Mouse (Mus musculus): Measurements from ENCODE around the gene Myl3. TPM values are rescaled to one million over a fixed set of nuclear protein-coding genes. Genes with fewer than 3 reads are reported as not detected.

Gene Myl3
- polyA plus RNA-seq, 1 experiment from 2014 or later = 3.8 TPM

DNA sequence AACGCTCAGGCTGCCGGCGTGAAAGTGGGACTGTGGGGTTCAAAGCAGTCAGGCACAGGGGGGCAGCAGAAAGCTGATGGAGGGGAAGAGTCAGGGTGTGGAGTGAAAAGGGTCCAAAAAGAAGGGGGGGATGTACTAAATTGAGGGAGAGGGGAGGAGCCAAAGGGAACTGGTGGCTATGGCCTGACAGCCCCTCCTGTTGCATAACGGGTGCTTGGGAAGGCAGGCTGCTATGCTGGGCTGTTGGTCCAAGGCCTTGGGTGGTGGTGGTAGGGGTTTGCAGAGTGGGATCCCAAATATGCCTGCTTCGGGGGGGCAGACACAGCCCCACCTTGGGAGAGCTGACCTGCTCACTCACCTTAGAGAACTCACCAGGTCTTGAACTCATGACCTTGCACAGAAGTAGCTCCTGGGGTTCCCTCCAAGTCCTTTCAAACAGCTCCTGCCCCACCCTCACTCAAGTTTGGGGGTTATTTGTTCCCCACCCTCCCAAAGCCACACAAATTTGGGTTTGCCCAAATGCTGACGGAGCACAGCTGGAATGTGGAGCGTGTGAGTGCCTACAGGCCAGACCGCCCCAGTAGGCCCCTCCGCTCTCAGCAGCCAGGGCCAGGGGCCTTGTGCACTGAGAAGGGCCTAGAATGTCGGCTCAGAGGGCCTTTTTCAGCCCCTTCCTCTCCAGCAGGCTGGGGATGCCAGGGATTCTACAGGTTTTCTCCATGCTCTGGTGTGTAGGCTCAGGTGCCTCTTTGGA is 33.8 kb downstream of the Myl3 start:
- no peak overlapping the region for H3K9ac ChIP-seq
- no peak overlapping the region for H3K27ac ChIP-seq (replicated peaks)
- WGBS = 81% methylated on average over 10 of the region's 10 CpGs
- no peak for ATAC-seq (ENCODE audit: low read depth)
- no peaks in the 10 kb centered on the region for H3K27me3 ChIP-seq
- no peaks in the 10 kb centered on the region for H3K36me3 ChIP-seq
- H3K4me3 ChIP-seq = no peak overlapping the region
- peaks cover 2% of the 10 kb centered on the region for H3K4me1 ChIP-seq (replicated peaks)
- H3K4me2 ChIP-seq = no peak overlapping the region
- H3K9me3 ChIP-seq = no peaks in the 10 kb centered on the region

DNA sequence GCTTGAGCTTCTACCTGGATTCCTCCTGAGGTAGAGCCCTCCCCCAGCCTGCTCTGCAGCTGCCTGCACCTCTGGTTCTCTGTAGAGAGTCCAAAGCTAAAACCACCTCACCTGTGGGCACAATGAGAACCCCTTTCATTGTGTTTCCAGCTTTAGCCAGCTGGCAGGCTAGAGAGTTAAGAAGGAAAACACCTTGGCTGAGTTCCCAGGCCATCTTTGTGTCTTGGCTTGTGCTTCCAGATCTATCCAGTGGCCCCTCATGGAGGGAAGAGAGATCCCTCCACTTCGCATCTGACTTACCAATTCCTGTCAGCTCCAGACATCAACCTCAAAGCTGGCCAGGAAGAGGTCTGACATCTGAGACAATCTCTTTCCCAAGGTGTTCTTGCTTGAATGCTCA is 36.4 kb downstream of the Myl3 start:
- Histone ChIP-seq H3K9ac (no peak overlapping the region), H3K4me3 (no peak overlapping the region), H3K4me2 (no peak overlapping the region), H3K9me3 (no peaks in the 10 kb centered on the region), H3K27me3 (no peaks in the 10 kb centered on the region), H3K4me1 (replicated peaks) (peaks cover 15% of the 10 kb centered on the region), H3K27ac (replicated peaks) (no peak overlapping the region), H3K36me3 (no peaks in the 10 kb centered on the region)
- WGBS = 88% methylated on average over 1 of the region's 1 CpGs
- no peak for ATAC-seq (ENCODE audit: low read depth)

DNA sequence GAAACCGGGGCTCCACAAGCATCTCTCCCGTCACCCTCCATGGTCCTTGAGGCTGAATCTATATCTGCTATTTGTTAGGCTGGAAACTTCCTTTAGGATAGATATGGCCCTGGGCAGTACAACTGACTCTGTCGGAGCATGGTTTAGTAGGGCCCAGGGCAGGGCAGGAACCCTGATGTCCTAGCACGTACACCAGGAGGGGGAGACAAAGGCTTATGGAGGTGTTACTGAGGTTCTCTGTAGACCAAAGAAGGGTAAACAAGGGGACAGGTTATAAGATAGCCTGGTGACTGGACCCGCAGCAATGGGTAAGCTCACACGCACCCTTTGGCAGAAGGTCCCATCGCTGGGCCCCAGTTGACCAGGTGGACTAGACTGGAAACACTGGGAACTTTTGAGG is 36.9 kb downstream of the Myl3 start:
- WGBS = 87% methylated on average over 7 of the region's 7 CpGs
- Histone ChIP-seq H3K27me3 (no peaks in the 10 kb centered on the region), H3K36me3 (no peaks in the 10 kb centered on the region), H3K9ac (no peak overlapping the region), H3K9me3 (no peaks in the 10 kb centered on the region), H3K4me3 (no peak overlapping the region), H3K4me1 (replicated peaks) (peaks cover 15% of the 10 kb centered on the region), H3K27ac (replicated peaks) (no peak overlapping the region), H3K4me2 (no peak overlapping the region)
- ATAC-seq (ENCODE audit: low read depth) = no peak

DNA sequence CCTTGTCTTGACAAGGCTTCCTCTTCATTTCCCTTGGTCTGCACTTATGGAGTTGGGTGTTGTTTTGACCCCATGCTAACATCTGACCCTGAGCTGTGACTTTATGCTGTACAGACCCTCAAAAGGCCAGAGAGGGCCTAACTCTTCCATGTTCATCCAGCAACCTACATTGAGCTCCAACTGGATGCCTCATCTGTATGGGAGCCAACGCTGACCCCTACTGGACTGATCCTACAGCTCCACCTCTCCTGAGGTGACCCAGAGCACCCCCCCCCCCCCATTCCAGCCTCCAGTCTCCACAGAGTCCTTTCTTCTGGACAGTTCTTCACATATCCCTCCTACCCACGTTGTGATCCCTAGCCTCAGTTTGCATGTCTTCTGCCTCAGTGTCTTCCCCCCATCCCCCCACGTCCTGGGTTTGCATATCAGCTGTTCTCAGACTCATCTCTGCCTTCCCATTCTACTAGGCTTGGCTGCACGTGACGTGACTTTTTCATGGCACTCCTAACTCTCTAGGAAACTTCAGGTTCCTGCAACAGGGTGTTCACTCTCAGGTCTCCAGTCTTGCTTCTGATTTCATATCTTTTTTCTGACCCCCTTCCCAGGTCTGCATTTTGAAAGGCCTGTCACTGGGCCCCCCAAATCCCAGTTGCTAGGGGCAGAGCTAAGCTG is 37.7 kb downstream of the Myl3 start:
- no peaks in the 10 kb centered on the region for H3K36me3 ChIP-seq
- H3K9ac ChIP-seq = no peak overlapping the region
- H3K27me3 ChIP-seq = no peaks in the 10 kb centered on the region
- 59% methylated on average over 5 of the region's 5 CpGs for WGBS
- no peaks in the 10 kb centered on the region for H3K9me3 ChIP-seq
- no peak overlapping the region for H3K4me2 ChIP-seq
- no peak overlapping the region for H3K4me3 ChIP-seq
- H3K27ac ChIP-seq (replicated peaks) = no peak overlapping the region
- no peak for ATAC-seq (ENCODE audit: low read depth)
- peaks cover 15% of the 10 kb centered on the region for H3K4me1 ChIP-seq (replicated peaks)

DNA sequence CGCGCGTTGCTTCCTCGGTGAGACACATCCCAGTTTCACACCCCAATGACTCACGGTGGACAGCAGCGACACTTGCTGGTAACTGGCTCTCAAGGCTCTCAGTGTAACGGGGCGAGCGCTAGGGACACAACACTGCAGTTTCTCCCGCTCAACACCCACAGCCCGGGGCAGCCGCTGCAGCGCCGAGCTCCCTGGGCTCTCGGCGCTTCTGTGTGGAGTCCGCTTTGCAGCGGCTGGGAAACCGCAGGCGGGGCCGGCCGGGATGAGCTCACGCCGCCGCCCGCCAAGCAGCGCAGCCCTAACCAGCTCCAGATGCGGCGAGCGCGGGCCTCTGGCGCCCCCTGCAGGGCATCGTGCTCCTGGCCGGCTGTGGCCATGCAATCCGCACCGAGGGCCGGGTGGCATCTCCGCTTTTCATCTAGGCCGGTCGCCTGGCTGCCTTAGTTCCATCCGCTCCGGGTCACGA is 39.6 kb downstream of the Myl3 start:
- under 1% methylated on average over 36 of the region's 43 CpGs for WGBS
- Histone ChIP-seq H3K27me3 (no peaks in the 10 kb centered on the region), H3K27ac (replicated peaks) (peak overlapping the region; percentile 81), H3K9ac (peak overlapping the region; percentile 83), H3K4me2 (peak overlapping the region; percentile 69), H3K9me3 (no peaks in the 10 kb centered on the region), H3K36me3 (no peaks in the 10 kb centered on the region), H3K4me3 (peak overlapping the region; percentile 50), H3K4me1 (replicated peaks) (peaks cover 15% of the 10 kb centered on the region)
- ATAC-seq (ENCODE audit: low read depth) = peak; percentile 97

DNA sequence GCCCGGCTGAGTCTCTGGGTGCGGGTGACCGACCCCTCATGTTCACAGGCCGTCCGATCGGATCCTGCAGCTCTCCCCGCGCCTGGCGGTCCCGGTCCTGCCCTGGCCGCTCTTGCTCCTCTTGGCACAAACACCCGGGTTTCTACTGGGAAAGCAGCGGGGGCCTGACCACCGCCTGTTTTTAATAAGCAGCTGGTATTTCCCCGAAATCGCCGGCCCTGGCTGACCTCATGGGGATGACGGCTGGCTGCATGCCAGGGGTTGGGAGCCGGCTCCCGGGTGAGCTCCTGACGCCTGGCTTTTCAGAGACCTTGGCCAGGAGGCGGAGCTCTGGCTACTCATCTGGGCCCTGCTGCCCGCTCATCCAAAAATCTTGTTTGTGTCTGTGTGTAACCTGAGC is 40.1 kb downstream of the Myl3 start:
- Histone ChIP-seq H3K9ac (peak overlapping the region; percentile 83), H3K9me3 (no peaks in the 10 kb centered on the region), H3K27me3 (no peaks in the 10 kb centered on the region), H3K36me3 (no peaks in the 10 kb centered on the region), H3K27ac (replicated peaks) (peak overlapping the region; percentile 81), H3K4me1 (replicated peaks) (peaks cover 15% of the 10 kb centered on the region), H3K4me2 (peak overlapping the region; percentile 69), H3K4me3 (peak overlapping the region; percentile 50)
- 1% methylated on average over 23 of the region's 23 CpGs for WGBS
- peak; percentile 70 for ATAC-seq (ENCODE audit: low read depth)

DNA sequence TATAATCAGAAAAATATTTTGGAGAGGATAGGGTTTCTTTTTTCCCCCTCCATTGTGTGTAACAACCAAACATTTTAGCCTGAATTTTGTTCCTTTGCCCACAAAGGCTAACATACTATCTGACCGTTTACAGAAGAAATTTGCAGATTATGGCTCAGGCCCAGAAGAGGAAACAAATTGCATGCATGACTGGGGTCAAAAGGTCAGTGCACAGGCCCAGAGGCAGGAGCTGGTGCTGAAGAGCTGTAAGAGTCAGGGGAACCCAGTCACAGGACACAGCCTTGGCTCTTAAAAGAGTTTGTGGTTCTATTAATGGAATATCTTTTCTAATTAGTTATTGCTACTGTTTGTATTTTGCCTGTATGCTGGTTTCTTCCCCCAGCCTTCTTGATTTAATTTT is 42.0 kb downstream of the Myl3 start:
- Histone ChIP-seq H3K27me3 (no peaks in the 10 kb centered on the region), H3K4me3 (no peak overlapping the region), H3K4me1 (replicated peaks) (peaks cover 15% of the 10 kb centered on the region), H3K9ac (no peak overlapping the region), H3K36me3 (no peaks in the 10 kb centered on the region), H3K27ac (replicated peaks) (no peak overlapping the region), H3K9me3 (no peaks in the 10 kb centered on the region), H3K4me2 (no peak overlapping the region)
- WGBS = 32% methylated on average over 1 of the region's 1 CpGs
- ATAC-seq (ENCODE audit: low read depth) = no peak

DNA sequence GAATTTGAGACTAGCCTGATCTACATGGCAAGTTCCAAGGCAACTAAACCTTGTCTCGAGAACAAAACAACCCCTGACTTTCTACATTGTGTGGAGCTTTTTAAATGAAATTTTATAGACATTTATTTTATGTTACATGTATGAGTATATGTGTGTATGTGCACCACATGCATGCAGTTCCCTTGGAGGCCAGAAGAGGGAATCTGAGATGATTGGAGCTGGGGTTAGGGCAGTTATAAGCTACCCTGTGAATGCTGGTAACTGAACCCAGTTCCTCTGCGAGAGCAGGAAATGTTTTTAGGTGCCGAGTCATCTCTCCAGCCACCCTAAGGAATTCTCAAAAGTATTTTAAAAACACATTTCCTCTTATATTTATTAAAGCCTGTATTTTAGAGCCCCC is 46.5 kb downstream of the Myl3 start:
- ATAC-seq (ENCODE audit: low read depth) = no peak
- H3K4me1 ChIP-seq (replicated peaks) = no peaks in the 10 kb centered on the region
- H3K4me2 ChIP-seq = no peak overlapping the region
- no peaks in the 10 kb centered on the region for H3K9me3 ChIP-seq
- WGBS = 89% methylated on average over 3 of the region's 3 CpGs
- no peak overlapping the region for H3K27ac ChIP-seq (replicated peaks)
- no peak overlapping the region for H3K4me3 ChIP-seq
- no peak overlapping the region for H3K9ac ChIP-seq
- H3K27me3 ChIP-seq = no peaks in the 10 kb centered on the region
- H3K36me3 ChIP-seq = no peaks in the 10 kb centered on the region

DNA sequence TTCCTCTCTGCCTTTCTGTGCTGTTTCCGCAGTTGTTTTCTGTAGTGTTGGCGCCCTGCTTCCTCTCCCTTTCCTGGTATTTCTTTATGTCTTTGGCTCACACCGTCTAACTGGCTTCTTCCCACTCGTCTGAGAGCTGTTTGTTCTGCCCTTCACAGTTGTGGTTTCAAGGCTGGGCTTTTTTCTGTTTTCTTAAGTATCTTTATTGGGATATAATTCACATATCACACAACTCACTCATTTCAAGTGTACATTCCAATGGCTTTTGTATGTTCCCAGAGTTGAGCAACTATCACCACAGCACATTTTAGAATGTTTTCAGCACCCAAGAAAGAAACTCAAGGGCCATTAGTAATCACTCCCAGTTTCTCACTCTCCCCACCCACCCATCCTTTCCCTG is 48.8 kb downstream of the Myl3 start:
- Histone ChIP-seq H3K4me3 (no peak overlapping the region), H3K36me3 (no peaks in the 10 kb centered on the region), H3K9me3 (no peaks in the 10 kb centered on the region), H3K9ac (no peak overlapping the region), H3K27ac (replicated peaks) (no peak overlapping the region), H3K4me2 (no peak overlapping the region), H3K4me1 (replicated peaks) (no peaks in the 10 kb centered on the region), H3K27me3 (no peaks in the 10 kb centered on the region)
- 73% methylated on average over 4 of the region's 4 CpGs for whole genome bisulfite sequencing
- ATAC-seq (ENCODE audit: low read depth) = no peak

DNA sequence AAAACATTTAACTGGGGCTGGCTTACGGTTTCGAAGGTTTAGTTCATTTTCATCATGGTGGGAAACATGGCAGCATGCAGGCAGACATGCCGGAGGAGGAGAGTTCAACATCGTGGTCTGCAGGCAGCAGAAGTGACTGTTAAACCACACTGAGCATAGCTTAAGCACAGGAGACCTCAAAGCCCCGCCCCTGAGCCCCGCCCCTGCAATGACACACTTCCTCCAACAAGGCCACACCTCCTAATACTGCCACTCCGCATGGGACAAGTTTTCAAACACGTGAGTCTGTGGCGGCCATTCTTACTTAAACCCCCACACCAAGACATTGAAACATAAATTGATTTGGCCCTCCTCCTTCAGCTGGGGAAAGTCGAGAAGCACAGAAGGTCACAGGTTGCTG is 55.4 kb downstream of the Myl3 start:
- no peak overlapping the region for H3K27ac ChIP-seq (replicated peaks)
- ATAC-seq (ENCODE audit: low read depth) = no peak
- no peaks in the 10 kb centered on the region for H3K4me1 ChIP-seq (replicated peaks)
- WGBS = 82% methylated on average over 10 of the region's 10 CpGs
- no peaks in the 10 kb centered on the region for H3K27me3 ChIP-seq
- H3K4me3 ChIP-seq = no peak overlapping the region
- H3K36me3 ChIP-seq = no peaks in the 10 kb centered on the region
- no peak overlapping the region for H3K4me2 ChIP-seq
- H3K9ac ChIP-seq = no peak overlapping the region
- H3K9me3 ChIP-seq = no peaks in the 10 kb centered on the region

DNA sequence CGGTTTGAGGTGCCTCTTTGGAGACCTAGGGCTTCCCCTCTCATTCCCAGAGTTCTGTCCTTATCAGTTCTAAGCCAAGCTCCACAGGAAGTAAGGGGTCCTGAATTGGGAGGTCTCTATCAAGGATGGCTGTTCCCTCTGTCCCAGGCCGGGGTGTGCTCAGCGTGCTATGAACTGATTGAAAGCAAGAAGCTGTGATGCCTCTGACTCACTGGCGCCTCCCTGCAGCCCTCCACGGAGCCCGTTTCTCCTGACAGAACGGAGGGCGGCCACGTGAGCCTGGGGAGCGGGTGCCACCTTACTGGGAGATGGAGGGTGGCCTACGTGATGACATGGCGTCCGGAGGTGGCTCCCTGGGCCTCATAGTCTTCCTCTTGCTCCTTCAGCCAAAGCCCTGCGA is 56.2 kb downstream of the Myl3 start, which contains the start of gene Prss42:
Prss42 (plus strand) TSS at position 301 of the 400 bp plus-strand sequence.
- Histone ChIP-seq H3K9ac (no peak within 1 kb of the TSS), H3K27me3 (no peaks in the 10 kb centered on the region), H3K4me3 (no peak within 1 kb of the TSS), H3K4me1 (replicated peaks) (no peaks in the 10 kb centered on the region), H3K36me3 (no peaks in the 10 kb centered on the region), H3K4me2 (no peak within 1 kb of the TSS), H3K9me3 (no peaks in the 10 kb centered on the region), H3K27ac (replicated peaks) (no peak within 1 kb of the TSS)
- ATAC-seq (ENCODE audit: low read depth) = no peak
- WGBS = 96% methylated on average over 14 of the region's 14 CpGs

DNA sequence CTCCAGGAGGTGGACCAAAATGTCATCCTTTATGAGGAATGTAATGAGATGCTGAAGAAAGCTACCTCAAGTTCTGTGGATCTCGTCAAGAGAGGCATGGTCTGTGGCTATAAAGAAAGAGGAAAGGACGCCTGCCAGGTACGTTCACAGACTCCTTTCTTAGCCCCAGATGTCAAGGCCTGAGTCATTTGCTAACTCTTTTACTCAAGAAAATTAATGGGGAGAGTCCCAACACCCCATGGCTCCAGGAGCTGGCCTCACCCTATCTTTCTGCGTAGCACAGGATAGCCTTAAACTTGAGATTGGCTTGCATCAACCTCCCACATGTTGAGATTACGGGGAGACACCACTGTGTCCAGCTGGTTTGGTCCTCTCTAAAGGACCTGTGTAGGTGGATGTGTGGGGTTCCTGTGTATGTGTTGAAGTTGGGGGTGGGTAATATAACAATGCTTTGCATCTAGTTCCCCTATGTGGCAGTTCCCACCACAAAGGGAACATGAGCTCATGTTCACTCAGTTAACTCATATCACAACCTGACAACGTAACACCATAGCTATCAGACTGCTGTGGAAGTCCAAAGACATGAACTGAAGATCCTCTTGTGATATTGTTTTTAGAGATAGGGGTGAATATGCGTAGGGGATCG is 59.3 kb downstream of the Myl3 start:
- H3K4me2 ChIP-seq = no peak overlapping the region
- no peak overlapping the region for H3K4me3 ChIP-seq
- H3K9me3 ChIP-seq = no peaks in the 10 kb centered on the region
- H3K27me3 ChIP-seq = no peaks in the 10 kb centered on the region
- no peak overlapping the region for H3K27ac ChIP-seq (replicated peaks)
- no peaks in the 10 kb centered on the region for H3K36me3 ChIP-seq
- no peak for ATAC-seq (ENCODE audit: low read depth)
- H3K9ac ChIP-seq = no peak overlapping the region
- H3K4me1 ChIP-seq (replicated peaks) = no peaks in the 10 kb centered on the region
- 89% methylated on average over 8 of the region's 8 CpGs for WGBS
